Mouse (Mus musculus): ENCODE measurements around the gene Phka1. TPM values are rescaled to one million over a fixed set of nuclear protein-coding genes. Genes with fewer than 3 reads are reported as not detected.

Gene Phka1
- polyA plus RNA-seq, 1 experiment from 2014 or later: 17.2 TPM

Other genes starting within 250 kb of the Phka1 start
- gene Hdac8, start 138.9 kb downstream of the Phka1 start, polyA plus RNA-seq (2016; fragmentation: Nextera tagmentation; extraction: Ambion mirVana): 13.9 and 14.6 TPM in 2 replicates
- gene Gm3880, start 42.7 kb upstream of the Phka1 start, polyA plus RNA-seq (2016; fragmentation: Nextera tagmentation; extraction: Ambion mirVana): not detected in 2 replicates
- gene Gm9112, start 63.4 kb upstream of the Phka1 start, polyA plus RNA-seq (2016; fragmentation: Nextera tagmentation; extraction: Ambion mirVana): not detected in 2 replicates
- gene Dmrtc1b, start 63.6 kb upstream of the Phka1 start, polyA plus RNA-seq (2016; fragmentation: Nextera tagmentation; extraction: Ambion mirVana): not detected in 2 replicates
- gene Dmrtc1c1, start 158.7 kb upstream of the Phka1 start, polyA plus RNA-seq (2016; fragmentation: Nextera tagmentation; extraction: Ambion mirVana): not detected in 2 replicates
- not detected in 2 replicates for gene Dmrtc1c2, start 210.4 kb upstream of the Phka1 start, polyA plus RNA-seq (2016; fragmentation: Nextera tagmentation; extraction: Ambion mirVana)
- not detected in 2 replicates for gene 1700031F05Rik, start 223.7 kb upstream of the Phka1 start, polyA plus RNA-seq (2016; fragmentation: Nextera tagmentation; extraction: Ambion mirVana)

Data from limb, embryonic 12.5 days (tissue).